Mouse (Mus musculus) hindbrain, embryonic 15.5 days (tissue): Measurements from ENCODE around the gene Col5a1. TPM values are rescaled to one million over a fixed set of nuclear protein-coding genes. Genes with fewer than 3 reads are reported as not detected.

Experiments
- ATAC-seq: fragments of 200-750 bp; cut with Nextera tagmentation; 2 replicates; pipeline ENCODE4 v1.8.0; 2017; ENCODE audit warnings: low read depth, moderate number of reproducible peaks, moderate TSS enrichment; ENCODE audit not compliant: low FRiP score
- H3K27ac ChIP-seq: fragments of 300-500 bp; sonication (generic); replicated peaks from 2 replicates; pipeline ENCODE4 v1.5.1; 2015; ENCODE audit warnings: mild to moderate bottlenecking, inconsistent platforms
- H3K27me3 ChIP-seq: fragments of 300-500 bp; sonication (generic); 2 replicates; pipeline ENCODE4 v1.6.1; 2015; ENCODE audit warnings: control low read depth, inconsistent platforms
- H3K36me3 ChIP-seq: fragments of 300-500 bp; sonication (generic); 2 replicates; pipeline ENCODE4 v1.6.1; 2015; ENCODE audit warnings: control low read depth, inconsistent platforms
- H3K4me1 ChIP-seq: fragments of 300-500 bp; sonication (generic); replicated peaks from 2 replicates; pipeline ENCODE4 v1.6.1; 2015; ENCODE audit warnings: control low read depth, inconsistent platforms
- H3K4me2 ChIP-seq: fragments of 300-500 bp; sonication (generic); 2 replicates; pipeline ENCODE4 v1.6.1; 2015; ENCODE audit warnings: moderate library complexity, mild to moderate bottlenecking, inconsistent platforms
- H3K4me3 ChIP-seq: fragments of 300-500 bp; sonication (generic); 2 replicates; pipeline ENCODE4 v1.5.1; 2015; ENCODE audit warnings: mild to moderate bottlenecking, inconsistent platforms
- H3K9ac ChIP-seq: fragments of 300-500 bp; sonication (generic); 2 replicates; pipeline ENCODE4 v1.6.1; 2015; ENCODE audit warnings: inconsistent platforms
- H3K9me3 ChIP-seq: fragments of 300-500 bp; sonication (generic); 2 replicates; pipeline ENCODE4 v1.6.1; 2016; ENCODE audit warnings: control low read depth, inconsistent platforms
- WGBS: fragments of 180-500 bp; shearing (Covaris S2); methylation state at CpG from one replicate; pipeline ENCODE4 v1.1.7; 2015; 5-methylcytosine and 5-hydroxymethylcytosine counted together
- polyA plus RNA-seq: library from polyadenylated mRNA; unstranded; fragments of >200 nt; fragmentation: Nextera tagmentation; extraction: Ambion mirVana; gene quantifications from 2 replicates; pipeline ENCODE4 v1.2.1, GENCODE M21; 2015

Gene Col5a1
- 12.0 and 12.7 TPM in 2 replicates for polyA plus RNA-seq

GRCm38 (mm10) chr2:27886148-27886551 is at the start of gene Col5a1:
Gene Col5a1, plus strand, starts transcription at chr2:27886425.
- Histone ChIP-seq H3K27ac (peak within 1 kb of the TSS; percentile 60; the same call in 1 of the 2 replicates), H3K27me3 (peaks cover 21% of the 10 kb centered on the region), H3K4me2 (peak within 1 kb of the TSS; percentile 96), H3K4me3 (peak within 1 kb of the TSS; percentile 54), H3K9ac (peak within 1 kb of the TSS; percentile 47), H3K9me3 (no peaks in the 10 kb centered on the region), H3K36me3 (no peaks in the 10 kb centered on the region), H3K4me1 (peaks cover 20% of the 10 kb centered on the region)
- ATAC-seq = peak; percentile 85
- WGBS = 0% methylated on average over 28 of the region's 45 CpGs

DNA sequence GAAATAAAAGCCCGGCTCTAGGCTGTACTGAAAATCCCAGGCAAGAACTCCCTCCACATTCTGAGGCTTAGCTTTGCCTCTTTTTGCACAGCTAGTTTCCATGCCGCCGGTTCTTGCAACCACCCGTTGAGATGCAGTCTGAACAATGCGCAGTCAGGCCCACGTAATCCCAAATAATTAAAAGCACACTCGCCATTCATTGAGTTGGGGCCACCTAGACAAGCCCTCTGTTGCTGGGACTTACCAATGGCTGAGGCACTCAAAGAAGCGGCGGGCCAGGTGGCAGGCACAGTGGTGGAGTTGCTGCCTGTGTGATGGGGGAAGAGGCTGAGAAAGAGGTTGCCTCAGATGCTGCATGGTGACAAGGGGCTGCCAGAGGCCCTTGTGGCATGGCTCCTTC is 48.1 kb upstream of the Col5a1 start:
- no peaks in the 10 kb centered on the region for H3K9me3 ChIP-seq
- H3K4me2 ChIP-seq = no peak overlapping the region
- no peaks in the 10 kb centered on the region for H3K36me3 ChIP-seq
- H3K27me3 ChIP-seq = no peaks in the 10 kb centered on the region
- H3K27ac ChIP-seq = no peak overlapping the region
- no peak overlapping the region for H3K9ac ChIP-seq
- ATAC-seq = no peak
- peaks cover 16% of the 10 kb centered on the region for H3K4me1 ChIP-seq
- no peak overlapping the region for H3K4me3 ChIP-seq
- 59% methylated on average over 9 of the region's 9 CpGs for WGBS

DNA sequence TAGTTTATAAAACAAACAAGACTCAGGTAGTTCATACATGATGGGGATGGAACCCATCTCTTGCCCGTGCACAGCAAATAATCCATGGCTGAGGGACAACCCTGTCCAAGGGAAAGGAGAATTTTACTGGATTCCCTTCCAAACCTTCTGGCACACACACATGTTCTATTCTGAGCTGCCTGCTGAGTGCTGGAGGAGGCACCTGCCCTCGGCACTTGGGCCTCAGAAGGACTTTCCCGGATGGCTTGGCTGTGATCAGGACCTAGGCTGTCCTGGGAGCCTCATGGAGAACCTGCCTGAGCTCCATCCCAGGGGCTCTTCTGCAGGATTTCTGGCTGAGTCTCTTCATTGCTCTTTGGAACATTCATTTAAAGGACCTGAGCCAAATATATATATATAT is 45.3 kb upstream of the Col5a1 start:
- H3K4me2 ChIP-seq = no peak overlapping the region
- H3K4me1 ChIP-seq = peaks cover 4% of the 10 kb centered on the region
- H3K9ac ChIP-seq = no peak overlapping the region
- 63% methylated on average over 3 of the region's 3 CpGs for WGBS
- H3K9me3 ChIP-seq = no peaks in the 10 kb centered on the region
- H3K36me3 ChIP-seq = no peaks in the 10 kb centered on the region
- H3K4me3 ChIP-seq = no peak overlapping the region
- H3K27ac ChIP-seq = no peak overlapping the region
- H3K27me3 ChIP-seq = no peaks in the 10 kb centered on the region
- no peak for ATAC-seq

GRCm38 (mm10) chr2:27842893-27843292 is 43.3 kb upstream of the Col5a1 start:
- Histone ChIP-seq H3K4me2 (no peak overlapping the region), H3K9ac (no peak overlapping the region), H3K9me3 (no peaks in the 10 kb centered on the region), H3K4me3 (no peak overlapping the region), H3K27me3 (no peaks in the 10 kb centered on the region), H3K36me3 (no peaks in the 10 kb centered on the region), H3K27ac (no peak overlapping the region), H3K4me1 (no peaks in the 10 kb centered on the region)
- no peak for ATAC-seq
- WGBS = 74% methylated on average over 13 of the region's 13 CpGs

GRCm38 (mm10) chr2:27844885-27845284 is 41.3 kb upstream of the Col5a1 start:
- Histone ChIP-seq H3K4me3 (no peak overlapping the region), H3K27me3 (no peaks in the 10 kb centered on the region), H3K4me1 (no peaks in the 10 kb centered on the region), H3K36me3 (no peaks in the 10 kb centered on the region), H3K27ac (no peak overlapping the region), H3K9ac (no peak overlapping the region), H3K4me2 (no peak overlapping the region), H3K9me3 (no peaks in the 10 kb centered on the region)
- 88% methylated on average over 4 of the region's 4 CpGs for WGBS
- no peak for ATAC-seq

DNA sequence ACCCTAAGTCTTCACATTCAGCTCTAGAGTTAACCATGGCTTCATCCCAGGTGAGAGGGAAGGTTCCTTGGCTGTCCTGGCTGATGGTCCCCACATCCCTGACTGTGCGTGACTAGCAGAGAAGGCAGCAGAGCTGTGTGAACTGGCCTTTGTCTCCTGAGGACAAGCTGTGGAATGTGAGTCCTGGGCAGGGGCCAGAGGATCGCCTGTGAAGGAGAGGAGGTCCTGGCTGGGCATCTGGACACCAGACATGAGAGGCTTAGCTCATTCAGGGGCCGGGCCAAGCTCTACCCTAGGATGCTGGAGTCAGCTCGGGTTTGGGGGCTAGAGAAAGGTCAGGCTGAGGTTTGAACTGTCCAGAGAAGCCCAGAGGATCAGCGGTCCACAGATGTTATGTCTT is 39.2 kb upstream of the Col5a1 start:
- H3K4me1 ChIP-seq = no peaks in the 10 kb centered on the region
- no peak for ATAC-seq
- H3K4me2 ChIP-seq = no peak overlapping the region
- no peak overlapping the region for H3K27ac ChIP-seq
- H3K27me3 ChIP-seq = no peaks in the 10 kb centered on the region
- WGBS = 70% methylated on average over 5 of the region's 5 CpGs
- H3K4me3 ChIP-seq = no peak overlapping the region
- H3K9me3 ChIP-seq = no peaks in the 10 kb centered on the region
- no peaks in the 10 kb centered on the region for H3K36me3 ChIP-seq
- no peak overlapping the region for H3K9ac ChIP-seq

DNA sequence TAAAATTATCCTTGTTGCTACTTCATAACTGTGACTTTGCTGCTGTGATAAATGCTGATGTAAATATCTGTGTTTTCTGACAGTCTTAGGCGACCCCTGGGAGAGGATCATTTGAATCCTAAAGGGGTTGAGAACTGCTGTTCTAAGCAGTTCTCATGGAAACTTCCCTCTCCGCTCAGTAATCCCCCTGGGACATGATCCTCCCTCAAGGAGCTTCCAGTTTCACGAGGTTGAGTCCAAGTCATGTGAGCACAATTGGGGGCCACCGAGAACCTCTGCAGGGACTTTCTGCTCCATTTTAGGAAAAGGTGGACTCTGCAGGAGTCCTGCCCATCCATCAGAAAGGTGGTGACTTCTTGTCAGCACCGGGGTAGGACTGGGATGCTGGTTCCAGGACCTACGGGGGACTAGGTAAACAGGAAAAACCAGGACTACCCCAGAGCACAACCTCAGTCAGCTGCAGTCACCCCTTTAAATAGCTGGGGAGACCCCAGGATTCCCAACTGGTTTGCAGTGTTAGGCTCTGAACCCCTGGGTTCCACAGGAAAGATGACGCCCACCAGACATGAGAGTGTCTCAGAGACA is 38.3 kb upstream of the Col5a1 start:
- no peaks in the 10 kb centered on the region for H3K36me3 ChIP-seq
- no peaks in the 10 kb centered on the region for H3K9me3 ChIP-seq
- WGBS = 53% methylated on average over 7 of the region's 7 CpGs
- ATAC-seq = no peak
- no peak overlapping the region for H3K9ac ChIP-seq
- no peaks in the 10 kb centered on the region for H3K27me3 ChIP-seq
- H3K4me1 ChIP-seq = no peaks in the 10 kb centered on the region
- H3K4me2 ChIP-seq = no peak overlapping the region
- H3K27ac ChIP-seq = no peak overlapping the region
- no peak overlapping the region for H3K4me3 ChIP-seq

DNA sequence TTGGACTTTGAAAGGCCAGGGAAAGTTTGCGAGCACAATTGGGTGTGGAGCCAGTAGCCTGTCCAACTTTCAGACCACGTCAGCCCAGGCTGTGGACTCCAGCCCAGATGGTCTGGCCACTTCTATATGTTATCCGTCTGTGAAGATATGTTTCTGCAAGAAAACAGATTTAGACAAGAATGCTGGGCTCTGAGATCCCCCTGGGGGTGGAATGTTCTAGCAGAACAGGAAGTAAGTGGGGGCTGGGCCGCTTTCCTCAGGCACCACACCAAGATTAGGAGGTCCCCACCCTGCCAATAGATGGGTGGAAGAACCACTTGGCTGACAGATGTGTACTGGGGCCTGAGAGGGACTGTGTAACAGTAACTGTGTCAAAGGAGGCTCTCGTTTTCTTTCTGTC is 37.8 kb upstream of the Col5a1 start:
- no peak overlapping the region for H3K4me2 ChIP-seq
- H3K36me3 ChIP-seq = no peaks in the 10 kb centered on the region
- H3K9me3 ChIP-seq = no peaks in the 10 kb centered on the region
- no peak overlapping the region for H3K4me3 ChIP-seq
- no peak for ATAC-seq
- no peaks in the 10 kb centered on the region for H3K4me1 ChIP-seq
- no peak overlapping the region for H3K27ac ChIP-seq
- H3K27me3 ChIP-seq = no peaks in the 10 kb centered on the region
- no peak overlapping the region for H3K9ac ChIP-seq
- WGBS = 81% methylated on average over 5 of the region's 5 CpGs

DNA sequence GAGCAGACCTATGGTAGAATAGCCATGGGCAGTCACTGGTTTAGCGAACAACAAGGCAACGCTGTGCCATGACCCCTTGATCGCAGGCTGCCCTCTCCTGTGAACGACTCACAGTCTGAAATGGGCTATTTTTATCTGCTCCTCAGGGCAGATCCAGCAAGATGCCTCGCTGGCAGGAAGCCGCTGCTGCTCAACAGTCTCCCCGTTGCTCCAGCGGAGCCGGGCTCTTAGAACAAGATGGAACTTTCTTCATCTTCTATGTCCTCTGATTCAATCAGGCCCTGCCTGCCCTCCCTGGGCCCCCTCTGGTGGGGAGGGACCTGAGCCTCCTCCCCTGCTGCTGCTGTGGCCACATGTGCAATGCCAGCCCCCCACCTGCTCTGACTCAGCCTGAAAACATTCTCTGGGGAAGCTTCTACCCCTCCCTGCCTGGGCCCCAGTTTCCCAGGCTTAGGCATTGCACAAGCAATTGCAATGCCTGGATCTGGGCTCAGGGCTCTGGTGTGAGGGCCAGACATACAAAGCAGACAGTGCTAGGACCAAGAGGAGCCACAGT is 27.8 kb upstream of the Col5a1 start:
- Histone ChIP-seq H3K4me3 (no peak overlapping the region), H3K36me3 (no peaks in the 10 kb centered on the region), H3K27me3 (no peaks in the 10 kb centered on the region), H3K4me1 (no peaks in the 10 kb centered on the region), H3K27ac (no peak overlapping the region), H3K9me3 (no peaks in the 10 kb centered on the region), H3K9ac (no peak overlapping the region), H3K4me2 (no peak overlapping the region)
- ATAC-seq = no peak
- WGBS = 28% methylated on average over 9 of the region's 9 CpGs

DNA sequence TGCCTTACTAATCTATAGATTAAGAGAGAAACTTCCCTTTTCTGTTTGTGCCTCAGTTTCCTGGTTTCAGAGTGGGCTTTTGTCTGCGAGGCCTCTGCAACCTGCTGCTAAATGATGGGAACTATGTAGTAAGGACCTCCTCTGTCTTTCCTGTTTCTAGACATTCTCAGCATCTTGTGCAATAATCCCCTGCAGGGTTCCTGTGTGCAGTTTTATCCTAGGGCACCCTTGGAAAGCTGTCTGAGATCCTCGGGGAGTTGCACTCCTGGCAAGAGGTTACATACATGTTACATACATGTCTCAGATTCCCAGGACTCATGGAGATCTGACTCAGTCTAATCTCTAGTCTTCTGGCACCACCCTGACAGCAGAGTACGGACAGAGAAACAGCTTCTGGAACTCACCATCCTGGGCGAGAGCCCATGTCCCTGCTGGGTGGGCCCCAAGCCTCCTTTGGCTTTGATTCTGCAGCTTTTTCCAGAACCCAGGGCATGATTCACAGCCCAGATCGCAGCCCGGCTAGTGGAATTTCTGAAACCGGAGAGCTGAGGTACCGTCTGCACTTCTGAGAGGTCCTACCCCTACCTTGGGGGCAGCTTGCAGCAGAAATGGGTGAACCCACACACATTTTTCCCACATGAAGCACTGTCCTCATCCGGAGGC is 24.5 kb upstream of the Col5a1 start:
- no peaks in the 10 kb centered on the region for H3K36me3 ChIP-seq
- ATAC-seq = no peak
- no peak overlapping the region for H3K27ac ChIP-seq
- H3K9ac ChIP-seq = no peak overlapping the region
- no peaks in the 10 kb centered on the region for H3K9me3 ChIP-seq
- H3K27me3 ChIP-seq = no peaks in the 10 kb centered on the region
- no peaks in the 10 kb centered on the region for H3K4me1 ChIP-seq
- H3K4me2 ChIP-seq = no peak overlapping the region
- 83% methylated on average over 9 of the region's 9 CpGs for WGBS
- H3K4me3 ChIP-seq = no peak overlapping the region

DNA sequence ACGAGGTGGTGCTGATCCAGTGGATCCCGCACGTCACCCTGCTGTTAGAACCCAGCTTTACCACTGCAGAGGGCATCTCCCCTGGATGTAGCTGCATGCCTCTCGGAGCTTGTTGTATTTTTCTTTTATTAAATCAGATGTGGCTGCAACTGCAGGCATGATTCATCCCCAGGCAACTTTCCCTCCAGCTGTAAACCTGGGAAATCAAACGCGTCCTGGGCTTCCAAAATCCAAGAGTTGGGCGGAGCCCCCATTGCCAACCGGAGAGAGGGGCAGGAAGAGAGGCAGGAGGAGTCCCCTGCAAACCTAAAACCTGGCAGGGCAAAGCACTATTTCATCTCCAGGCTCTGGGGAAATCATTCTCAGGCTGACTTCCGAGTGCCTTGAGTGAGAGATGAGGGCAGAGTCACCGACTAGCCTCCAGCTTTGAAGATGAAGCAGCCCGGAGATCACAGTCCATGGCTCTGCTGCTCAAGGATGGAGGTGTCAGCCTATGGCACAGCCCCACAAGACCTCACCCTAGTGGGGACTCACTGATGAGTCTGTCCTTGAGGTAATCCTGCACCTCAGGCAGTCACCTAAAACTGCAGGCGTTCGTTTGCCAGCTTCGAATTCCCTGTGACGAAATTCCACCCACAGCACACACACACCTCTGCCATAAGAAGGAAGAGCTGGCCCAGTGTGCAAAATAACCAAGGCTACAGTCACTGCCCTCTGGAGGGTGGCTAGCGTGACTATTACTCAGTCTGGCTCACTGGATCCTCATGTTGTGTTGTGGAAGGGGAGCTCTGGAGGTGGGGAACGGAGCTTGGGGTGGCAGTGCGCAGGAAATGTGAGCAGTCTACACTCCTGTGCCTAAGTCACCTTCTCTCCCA is 21.5 kb upstream of the Col5a1 start:
- H3K9me3 ChIP-seq = no peaks in the 10 kb centered on the region
- no peak for ATAC-seq
- H3K4me1 ChIP-seq = no peaks in the 10 kb centered on the region
- 81% methylated on average over 18 of the region's 18 CpGs for WGBS
- H3K9ac ChIP-seq = no peak overlapping the region
- no peaks in the 10 kb centered on the region for H3K36me3 ChIP-seq
- H3K4me2 ChIP-seq = no peak overlapping the region
- H3K4me3 ChIP-seq = no peak overlapping the region
- no peaks in the 10 kb centered on the region for H3K27me3 ChIP-seq
- H3K27ac ChIP-seq = no peak overlapping the region

- Histone ChIP-seq H3K9ac (no peak overlapping the region), H3K9me3 (no peaks in the 10 kb centered on the region), H3K4me3 (no peak overlapping the region), H3K36me3 (no peaks in the 10 kb centered on the region), H3K27ac (no peak overlapping the region), H3K4me1 (0 out of 2 replicates have a peak, but pooled peaks cover 3% of the 10 kb centered on the region), H3K4me2 (no peak overlapping the region), H3K27me3 (no peaks in the 10 kb centered on the region)
- 96% methylated on average over 1 of the region's 1 CpGs for WGBS
- no peak for ATAC-seq
These were observed 15.6 kb upstream of the Col5a1 start for GRCm38 (mm10) chr2:27870586-27870985.
